Mouse (Mus musculus): Measurements from ENCODE around the gene Evi5.

GRCm38 (mm10) chr5:107787682-107788443, 87.0 kb downstream of the Evi5 start:
- TF ChIP-seq POLR2A (IDR thresholded peaks at IDR 0.05; ENCODE audit: insufficient read length, low read depth): no peak
- no peak for TF ChIP-seq CEBPB (IDR thresholded peaks at IDR 0.05; ENCODE audit: insufficient read depth, poor library complexity, severe bottlenecking)
- no peak for TF ChIP-seq POLR2AphosphoS2 (IDR thresholded peaks at IDR 0.05; ENCODE audit: insufficient read length, low read depth)
- no peak for TF ChIP-seq MYOD1 (IDR thresholded peaks at IDR 0.05; ENCODE audit: control insufficient read depth in 1 of 3, insufficient read length in 2 of 3, low read depth in 2 of 3)
- no peak for TF ChIP-seq MAX (IDR thresholded peaks at IDR 0.05; ENCODE audit: low read depth)
- TF ChIP-seq MYOG (IDR thresholded peaks at IDR 0.05; ENCODE audit: control insufficient read depth in 1 of 3, insufficient read depth in 1 of 3, insufficient read length in 2 of 3, low read depth in 2 of 3): no peak
- TF ChIP-seq USF1 (IDR thresholded peaks at IDR 0.05; ENCODE audit: low read depth): no peak
- TF ChIP-seq E2F4 (IDR thresholded peaks at IDR 0.05; ENCODE audit: insufficient read depth): no peak
- no peak for TF ChIP-seq SRF (IDR thresholded peaks at IDR 0.05; ENCODE audit: control insufficient read depth, insufficient read length, low read depth)
- TF ChIP-seq TCF12 (IDR thresholded peaks at IDR 0.05; ENCODE audit: insufficient read depth, poor library complexity, severe bottlenecking): no peak

Measured in myocyte (in vitro differentiated cells).